Mouse (Mus musculus): ENCODE data around the gene Poln.

- TF ChIP-seq EP300 (IDR thresholded peaks at IDR 0.05; ENCODE audit: low read depth): no peak
- no peak for TF ChIP-seq CTCF (IDR thresholded peaks at IDR 0.05; ENCODE audit: low read depth)
Measured at GRCm38 (mm10) chr5:34188856-34189255, 19.6 kb upstream of the Poln start.

Data from liver, postnatal 0 days (tissue).